Mouse (Mus musculus): ENCODE data around the gene Cdh8.

- TF ChIP-seq GATA1 (IDR thresholded peaks at IDR 0.05; ENCODE audit: borderline replicate concordance, low read length) (no peak), CTCF (IDR thresholded peaks at IDR 0.05; ENCODE audit: low read depth, low read length) (no peak), TAL1 (conservative IDR thresholded peaks at IDR 0.05; ENCODE audit: low read depth, low read length) (no peak), GATA2 (IDR thresholded peaks at IDR 0.05; ENCODE audit: borderline replicate concordance, low read depth, low read length) (no peak)
These were observed 47.8 kb downstream of the Cdh8 start for GRCm38 (mm10) chr8:99368449-99368848.

Measured in G1E (cell line).